Mouse (Mus musculus): ENCODE measurements at regions not wholly inside any gene's neighbourhood (a gene's known extent, or its start where the extent isn't known, plus 50 kb on each side); places are given as distances from the start of the nearest gene placed in this dataset.

GRCm38 (mm10) chr12:10638591-10638990 lies 248.0 kb downstream of the Rdh14 start:
- no peak for TF ChIP-seq CTCF (conservative IDR thresholded peaks at IDR 0.05; ENCODE audit: low read length)
- no peak for TF ChIP-seq POU5F1 (IDR thresholded peaks at IDR 0.05; ENCODE audit: borderline replicate concordance, low read length)
- no peak for TF ChIP-seq NANOG (IDR thresholded peaks at IDR 0.05; ENCODE audit: borderline replicate concordance, low read length)

Data from E14TG2a.4 (cell line).